Mouse (Mus musculus) ES-E14 (cell line): ENCODE measurements around the gene Sgms2. TPM values are rescaled to one million over a fixed set of nuclear protein-coding genes. Genes with fewer than 3 reads are reported as not detected.

Source experiments
- DNase-seq: peaks from one replicate; pipeline ENCODE4 v3.0.0-alpha.2; 2013; ENCODE audit warnings: low read depth, low spot score
- H3K27ac ChIP-seq: 2 replicates; pipeline ENCODE4 v1.5.1; 2012; ENCODE audit warnings: low read depth, mild to moderate bottlenecking, low read length, moderate library complexity, mixed read lengths; ENCODE audit not compliant: poor library complexity, insufficient read depth, severe bottlenecking
- H3K36me3 ChIP-seq: 2 replicates; pipeline ENCODE4 v1.6.1; 2012; ENCODE audit warnings: mild to moderate bottlenecking, low read length, moderate library complexity, mixed read lengths; ENCODE audit not compliant: control insufficient read depth, poor library complexity, insufficient read depth, severe bottlenecking
- H3K4me1 ChIP-seq, 2 experiments: fragments of 150-350 bp in 1 of 2; sonication (generic) in 1 of 2; 2 replicates each; pipeline ENCODE4 v1.6.1; 2012; ENCODE audit warnings: low read length in 2 of 2, mild to moderate bottlenecking in 1 of 2, mixed read lengths in 1 of 2; ENCODE audit not compliant: control insufficient read depth in 2 of 2, insufficient read depth in 2 of 2, poor library complexity in 1 of 2
- H3K4me3 ChIP-seq, 2 experiments: fragments of 150-350 bp in 1 of 2; sonication (generic) in 1 of 2; 2 replicates each; pipeline ENCODE4 v1.5.1; 2012; ENCODE audit warnings: low read length in 2 of 2, low read depth in 1 of 2, mild to moderate bottlenecking in 1 of 2, mixed read lengths in 1 of 2; ENCODE audit not compliant: insufficient read depth in 1 of 2, poor library complexity in 1 of 2, severe bottlenecking in 1 of 2
- H3K9ac ChIP-seq: 2 replicates; pipeline ENCODE4 v1.6.1; 2012; ENCODE audit warnings: low read depth, mild to moderate bottlenecking, low read length, mixed read lengths; ENCODE audit not compliant: poor library complexity, insufficient read depth, severe bottlenecking
- H3K9me3 ChIP-seq: fragments of 150-350 bp; sonication (generic); 2 replicates; pipeline ENCODE4 v1.6.1; 2012; ENCODE audit warnings: low read depth, mild to moderate bottlenecking, low read length; ENCODE audit not compliant: control insufficient read depth, insufficient read depth
- CHD2 ChIP-seq: IDR thresholded peaks from 2 replicates; pipeline ENCODE4 v1.6.1; 2014; ENCODE audit warnings: mild to moderate bottlenecking, low read depth, low read length, inconsistent platforms
- HCFC1 ChIP-seq: IDR thresholded peaks from 2 replicates; pipeline ENCODE4 v1.6.1; 2012; ENCODE audit warnings: low read length, inconsistent platforms, borderline replicate concordance; ENCODE audit not compliant: insufficient read depth
- MAFK ChIP-seq: IDR thresholded peaks from 2 replicates; pipeline ENCODE4 v1.6.1; 2014; ENCODE audit warnings: mild to moderate bottlenecking, low read depth, low read length, inconsistent platforms; ENCODE audit not compliant: insufficient read depth
- ZC3H11A ChIP-seq: IDR thresholded peaks from 2 replicates; pipeline ENCODE4 v1.6.1; 2012; ENCODE audit warnings: low read depth, mild to moderate bottlenecking, inconsistent platforms, low read length, borderline replicate concordance
- ZNF384 ChIP-seq: IDR thresholded peaks from 2 replicates; pipeline ENCODE4 v1.6.1; 2012; ENCODE audit warnings: low read depth, low read length, inconsistent platforms
- in situ Hi-C, 2 experiments: fragments of 600-800 bp; cut with MboI; formaldehyde crosslinking; loops; one replicate each; pipeline ENCODE4 v1.15.1; 2025; ENCODE audit warnings: low sequenced_read_pairs in 2 of 2, inconsistent platforms in 1 of 2; ENCODE audit not compliant: unreplicated experiment in 2 of 2
- total RNA-seq: library from RNA; depleted of rRNA; stranded (reverse); fragments of 300-350 nt; gene quantifications from 2 replicates; pipeline ENCODE4 v1.2.3, GENCODE M21; 2012; rRNA removed

Gene Sgms2
- total RNA-seq, 1 experiment, result 2.1 TPM

DNA sequence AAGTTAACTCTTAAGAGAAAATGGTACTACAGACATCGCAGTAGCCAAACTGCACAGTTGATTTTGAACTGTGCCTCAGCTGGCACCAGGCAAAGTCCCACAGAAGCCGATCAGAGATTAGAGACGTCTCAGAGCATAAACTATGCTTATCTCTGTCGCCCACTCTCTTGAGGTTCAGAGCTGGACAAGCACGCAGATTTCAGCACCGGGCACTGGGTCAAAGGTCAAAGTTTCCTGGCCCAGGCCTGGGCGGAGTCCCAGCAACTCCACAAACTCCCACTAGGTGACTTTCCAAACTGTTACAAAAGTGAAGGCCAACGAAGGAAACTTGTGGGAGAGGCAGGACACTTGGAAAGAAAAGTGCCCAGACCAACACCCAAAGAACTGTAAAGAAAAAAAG lies 220.1 kb downstream of the Sgms2 start:
- TF ChIP-seq ZC3H11A, result no peak
- TF ChIP-seq ZNF384, result no peak
- no peak for TF ChIP-seq MAFK
- TF ChIP-seq HCFC1, result no peak
- no peak for TF ChIP-seq CHD2
- peak overlapping the region; percentile 89; the same call in 1 of the 2 replicates for H3K9ac ChIP-seq
- no peak overlapping the region; the same call in 1 of the 2 replicates for H3K27ac ChIP-seq
- H3K4me1 ChIP-seq, result peaks cover 2 to 6% of the 10 kb centered on the region in 2 experiments; a peak in 2 of 4 replicates
- no peaks in the 10 kb centered on the region for H3K9me3 ChIP-seq
- peak overlapping the region; percentile 97 to 100 for H3K4me3 ChIP-seq
- peak; percentile 68 for DNase-seq
- in situ Hi-C loops, result no loop called here
- H3K36me3 ChIP-seq, result no peaks in the 10 kb centered on the region

DNA sequence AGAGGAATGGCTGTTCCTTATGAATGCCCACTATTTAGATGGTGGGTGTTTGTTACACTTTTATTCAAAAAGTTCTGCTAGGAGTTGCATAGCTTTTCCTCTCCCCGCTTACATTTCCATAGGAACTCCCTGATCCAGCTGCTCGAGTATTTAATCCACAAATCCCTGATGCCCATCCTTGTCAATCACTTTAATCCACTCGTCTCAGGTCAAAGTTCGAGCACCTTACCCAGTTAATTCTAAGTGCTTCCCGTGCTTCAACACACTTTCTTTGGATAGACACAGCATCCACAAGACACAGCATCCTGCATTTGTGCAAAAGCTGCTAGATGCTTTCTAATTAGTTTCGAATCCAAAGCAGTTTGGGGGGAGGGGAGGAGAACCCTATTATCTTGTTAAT lies 220.8 kb downstream of the Sgms2 start:
- in situ Hi-C loops, result no loop called here
- no peaks in the 10 kb centered on the region for H3K9me3 ChIP-seq
- TF ChIP-seq HCFC1, result no peak
- no peak for TF ChIP-seq CHD2
- no peak for TF ChIP-seq ZNF384
- TF ChIP-seq ZC3H11A, result no peak
- TF ChIP-seq MAFK, result no peak
- H3K9ac ChIP-seq, result no peak overlapping the region
- H3K4me3 ChIP-seq, result peak overlapping the region in 1 of 2 experiments; percentile 12; a peak in 1 of 4 replicates
- DNase-seq, result no peak
- peaks cover 2 to 6% of the 10 kb centered on the region in 2 experiments; a peak in 2 of 4 replicates for H3K4me1 ChIP-seq
- H3K27ac ChIP-seq, result no peak overlapping the region
- no peaks in the 10 kb centered on the region for H3K36me3 ChIP-seq

Other genes starting within 250 kb of the Sgms2 start
- gene Hadh, start 219.3 kb downstream of the Sgms2 start, total RNA-seq, result 44.2 and 64.1 TPM in 2 replicates
- 1.7 and 2.6 TPM in 2 replicates for gene Cyp2u1, start 188.2 kb downstream of the Sgms2 start, total RNA-seq
- gene Papss1, start 73.4 kb upstream of the Sgms2 start, total RNA-seq, result 8.2 and 12.8 TPM in 2 replicates